Mouse (Mus musculus) lung, postnatal 0 days (tissue): ENCODE data around the gene Nfix. TPM values are rescaled to one million over a fixed set of nuclear protein-coding genes. Genes with fewer than 3 reads are reported as not detected.

Experiments used
- ATAC-seq: fragments of 200-750 bp; cut with Nextera tagmentation; 2 replicates; pipeline ENCODE4 v1.8.0; 2017; ENCODE audit warnings: moderate library complexity
- DNase-seq: peaks from one replicate; pipeline ENCODE4 v3.0.0-alpha.2; 2016; ENCODE audit warnings: low spot score
- H3K27ac ChIP-seq: fragments of 300-500 bp; sonication (generic); 2 replicates; pipeline ENCODE4 v1.5.1; 2014; ENCODE audit warnings: antibody characterized with exemption, mild to moderate bottlenecking, low read length, mixed read lengths
- H3K27me3 ChIP-seq: fragments of 300-500 bp; sonication (generic); replicated peaks from 2 replicates; pipeline ENCODE4 v1.6.1; 2014; ENCODE audit warnings: low read length, mixed read lengths; ENCODE audit not compliant: insufficient read depth
- H3K36me3 ChIP-seq: fragments of 300-500 bp; sonication (generic); 2 replicates; pipeline ENCODE4 v1.6.1; 2014; ENCODE audit warnings: low read length, mixed read lengths; ENCODE audit not compliant: insufficient read depth
- H3K4me1 ChIP-seq: fragments of 300-500 bp; sonication (generic); 2 replicates; pipeline ENCODE4 v1.6.1; 2014; ENCODE audit warnings: antibody characterized with exemption, low read depth, low read length, mixed read lengths; ENCODE audit not compliant: insufficient read depth
- H3K4me2 ChIP-seq: fragments of 300-500 bp; sonication (generic); replicated peaks from 2 replicates; pipeline ENCODE4 v1.6.1; 2014; ENCODE audit warnings: low read depth, mild to moderate bottlenecking, low read length, moderate library complexity, mixed read lengths
- H3K4me3 ChIP-seq: fragments of 300-500 bp; sonication (generic); 2 replicates; pipeline ENCODE4 v1.5.1; 2014; ENCODE audit warnings: low read depth, low read length
- H3K9ac ChIP-seq: fragments of 300-500 bp; sonication (generic); replicated peaks from 2 replicates; pipeline ENCODE4 v1.6.1; 2014; ENCODE audit warnings: low read depth, mild to moderate bottlenecking
- H3K9me3 ChIP-seq: fragments of 300-500 bp; sonication (generic); 2 replicates; pipeline ENCODE4 v1.6.1; 2016; ENCODE audit warnings: low read length, mixed read lengths
- CTCF ChIP-seq: IDR thresholded peaks from 2 replicates; pipeline ENCODE4 v1.5.1; 2016; ENCODE audit warnings: antibody characterized with exemption, mild to moderate bottlenecking
- EP300 ChIP-seq: IDR thresholded peaks from 2 replicates; pipeline ENCODE4 v1.6.1; 2016; ENCODE audit warnings: antibody characterized with exemption, mild to moderate bottlenecking, control low read depth
- WGBS: fragments of 180-500 bp; shearing (Covaris S2); extraction: QIAGEN DNeasy Blood & Tissue Kit; methylation state at CpG from one replicate; pipeline ENCODE4 v1.1.7; 2014; 5-methylcytosine and 5-hydroxymethylcytosine counted together
- polyA plus RNA-seq: library from polyadenylated mRNA; unstranded; fragments of >200 nt; fragmentation: Nextera tagmentation; extraction: Ambion mirVana; gene quantifications from 2 replicates; pipeline ENCODE4 v1.2.1, GENCODE M21; 2015

The Nfix gene
- polyA plus RNA-seq, 1 experiment from 2014 or later = 38.8 TPM

- Histone ChIP-seq H3K4me2 (no peak overlapping the region), H3K9me3 (no peaks in the 10 kb centered on the region), H3K4me3 (no peak overlapping the region), H3K27me3 (no peaks in the 10 kb centered on the region), H3K9ac (no peak overlapping the region), H3K4me1 (peaks cover 16% of the 10 kb centered on the region; the same call in 1 of the 2 replicates), H3K27ac (no peak overlapping the region), H3K36me3 (0 out of 2 replicates have a peak, but pooled peaks cover 6% of the 10 kb centered on the region)
- 86% methylated on average over 10 of the region's 10 CpGs for WGBS
- DNase-seq (no peak), ATAC-seq (no peak)
- TF ChIP-seq EP300 (no peak), CTCF (no peak)
These were observed 32.9 kb downstream of the Nfix start for GRCm38 (mm10) chr8:84767221-84767620.

DNA sequence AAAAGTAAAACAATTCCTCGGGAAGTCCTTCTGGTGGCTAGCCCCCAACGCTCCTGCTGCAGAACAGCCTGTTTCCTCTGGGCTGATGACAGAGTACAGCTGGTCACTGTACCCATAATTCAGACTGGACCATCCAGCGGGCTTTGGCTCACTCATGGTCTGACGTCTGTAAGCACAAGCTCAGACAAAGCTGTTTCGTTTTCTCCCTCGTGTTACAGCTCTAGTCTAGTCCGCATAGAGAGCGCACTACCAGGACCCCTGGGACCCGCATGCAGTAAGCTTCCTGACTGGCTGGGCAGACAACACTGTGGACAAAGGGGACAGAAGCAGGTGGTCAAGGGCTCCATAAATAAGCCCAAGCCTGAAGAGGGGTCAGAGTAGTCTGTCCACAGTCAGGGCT is 33.7 kb downstream of the Nfix start:
- TF ChIP-seq EP300 = no peak
- TF ChIP-seq CTCF = no peak
- Histone ChIP-seq H3K4me3 (no peak overlapping the region), H3K4me2 (no peak overlapping the region), H3K9me3 (no peaks in the 10 kb centered on the region), H3K27ac (no peak overlapping the region), H3K4me1 (peaks cover 14% of the 10 kb centered on the region; the same call in 1 of the 2 replicates), H3K9ac (0 out of 2 replicates have a peak overlapping the region, but pooled peaks have one; percentile 2), H3K27me3 (no peaks in the 10 kb centered on the region), H3K36me3 (0 out of 2 replicates have a peak, but pooled peaks cover 6% of the 10 kb centered on the region)
- DNase-seq (no peak), ATAC-seq (no peak)
- WGBS = 55% methylated on average over 9 of the region's 9 CpGs

DNA sequence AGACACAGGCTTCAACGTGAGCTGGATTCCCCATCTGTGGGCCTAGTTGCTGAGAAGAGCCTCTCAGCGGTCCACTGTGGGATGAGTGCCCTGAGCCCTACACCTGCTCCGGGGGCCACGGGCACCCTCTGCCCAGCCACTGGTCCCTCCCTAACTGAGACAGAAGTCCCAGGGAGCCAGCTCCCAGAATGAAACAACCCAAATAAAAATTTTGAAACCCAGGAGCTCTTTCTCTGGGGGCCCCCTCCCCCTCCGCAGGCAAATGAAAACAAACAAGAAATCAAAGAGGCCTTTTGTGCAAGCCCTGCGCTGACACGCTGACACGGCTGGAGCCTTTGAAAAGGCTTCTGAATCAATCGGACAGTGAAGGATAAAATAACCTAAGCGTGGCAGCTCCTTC is 34.5 kb downstream of the Nfix start:
- Histone ChIP-seq H3K4me3 (no peak overlapping the region), H3K27ac (no peak overlapping the region), H3K4me1 (peaks cover 8% of the 10 kb centered on the region; the same call in 1 of the 2 replicates), H3K36me3 (0 out of 2 replicates have a peak, but pooled peaks cover 6% of the 10 kb centered on the region), H3K27me3 (no peaks in the 10 kb centered on the region), H3K9me3 (no peaks in the 10 kb centered on the region), H3K4me2 (no peak overlapping the region), H3K9ac (0 out of 2 replicates have a peak overlapping the region, but pooled peaks have one; percentile 2)
- no peak for TF ChIP-seq CTCF
- DNase-seq (no peak), ATAC-seq (no peak)
- 37% methylated on average over 10 of the region's 10 CpGs for WGBS

DNA sequence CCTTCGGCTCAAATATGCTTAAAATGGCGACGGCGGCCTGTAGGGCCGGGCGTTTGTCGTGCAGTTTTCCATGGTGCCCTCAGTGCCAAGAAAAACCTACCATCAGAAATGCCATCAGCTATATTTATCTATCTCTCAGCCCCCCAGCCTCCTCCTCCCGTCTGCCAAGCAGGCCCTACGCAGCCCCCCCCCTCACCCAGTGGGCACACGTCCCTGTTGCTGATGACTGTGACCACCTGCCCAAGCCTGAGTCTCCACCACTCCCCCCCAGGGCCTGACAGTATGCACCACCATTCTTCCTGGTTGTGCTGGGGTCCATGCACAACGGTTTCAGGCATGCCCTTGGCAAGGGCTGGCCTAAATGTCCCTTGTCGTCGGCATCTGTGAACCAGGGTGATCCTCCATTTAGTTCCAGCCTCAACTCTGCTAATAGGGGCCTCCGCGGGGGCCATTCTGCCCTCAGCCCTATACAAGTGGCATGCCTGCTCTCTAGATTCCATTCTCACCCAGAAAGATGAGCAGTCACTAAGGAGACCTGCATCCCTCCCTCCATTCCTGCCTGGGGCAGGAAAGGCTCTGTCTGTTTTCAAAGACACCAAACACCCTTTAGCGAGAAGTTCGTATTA is 35.2 kb downstream of the Nfix start:
- Histone ChIP-seq H3K36me3 (0 out of 2 replicates have a peak, but pooled peaks cover 6% of the 10 kb centered on the region), H3K27ac (no peak overlapping the region), H3K9ac (no peak overlapping the region), H3K4me2 (no peak overlapping the region), H3K9me3 (no peaks in the 10 kb centered on the region), H3K4me1 (peaks cover 8% of the 10 kb centered on the region; the same call in 1 of the 2 replicates), H3K27me3 (no peaks in the 10 kb centered on the region), H3K4me3 (no peak overlapping the region)
- 83% methylated on average over 17 of the region's 17 CpGs for WGBS
- DNase-seq = no peak
- TF ChIP-seq CTCF = no peak
- TF ChIP-seq EP300 = no peak
- ATAC-seq = no peak

GRCm38 (mm10) chr8:84764100-84764499 is 36.0 kb downstream of the Nfix start:
- TF ChIP-seq CTCF (peak; percentile 35; the same call in 1 of the 2 replicates), EP300 (no peak)
- 0 out of 2 replicates have a peak, but pooled peaks cover 6% of the 10 kb centered on the region for H3K36me3 ChIP-seq
- DNase-seq = peak; percentile 49

GRCm38 (mm10) chr8:84760901-84761300 is 39.2 kb downstream of the Nfix start:
- H3K36me3 ChIP-seq = no peaks in the 10 kb centered on the region
- H3K27ac ChIP-seq = no peak overlapping the region
- H3K4me3 ChIP-seq = no peak overlapping the region
- WGBS = 62% methylated on average over 2 of the region's 2 CpGs
- no peak overlapping the region for H3K9ac ChIP-seq
- TF ChIP-seq EP300 (no peak), CTCF (no peak)
- ATAC-seq = no peak
- no peak overlapping the region for H3K4me2 ChIP-seq
- no peaks in the 10 kb centered on the region for H3K27me3 ChIP-seq
- H3K9me3 ChIP-seq = no peaks in the 10 kb centered on the region
- H3K4me1 ChIP-seq = peaks cover 3% of the 10 kb centered on the region; the same call in 1 of the 2 replicates
- no peak for DNase-seq

More at GRCm38 (mm10) chr8:84764100-84764499, 36.0 kb downstream of the Nfix start:
- no peaks in the 10 kb centered on the region for H3K9me3 ChIP-seq
- H3K27ac ChIP-seq = no peak overlapping the region
- WGBS = 50% methylated on average over 4 of the region's 4 CpGs
- H3K4me2 ChIP-seq = no peak overlapping the region
- ATAC-seq = peak; percentile 52
- no peak overlapping the region for H3K9ac ChIP-seq
- peaks cover 8% of the 10 kb centered on the region; the same call in 1 of the 2 replicates for H3K4me1 ChIP-seq
- no peak overlapping the region for H3K4me3 ChIP-seq
- H3K27me3 ChIP-seq = no peaks in the 10 kb centered on the region
